ENCODE assay signal across 9 mouse cellular contexts in genomic region chr7:37566019-37566418, GRCm38 (mm10).
DNase-seq lines count a peak whose midpoint lies in the region; ATAC-seq lines count a peak whose summit lies in the region.
"Had no signal": no experiment of that assay in that cellular context is flagged by ENCODE, and none has a peak within 500 bp of the region (broad histone marks: within the 10 kb centered on the region; RNA-seq: fewer than 3 reads in every experiment).

No protein-coding gene starts in this region.

- 0 out of 2 replicates have a peak overlapping the region, but pooled peaks have one; percentile 1 for H3K4me2 ChIP-seq in embryonic facial prominence, embryonic 15.5 days (replicated peaks)
- peak overlapping the region; percentile 34 for H3K4me2 ChIP-seq in neural tube, embryonic 15.5 days

- DNase-seq in kidney, postnatal 10 days: peak; percentile 26
- DNase-seq in kidney, postnatal 14 days: no peak
- DNase-seq in limb, embryonic 10.5 days (ENCODE audit: low spot score): peak; percentile 40
- DNase-seq in thymus, adult 18-20 months: no peak
- DNase-seq in left cerebral cortex, postnatal 25 days (ENCODE audit: low spot score in 2 of 2): no peak
- DNase-seq: thymus, postnatal 36 days had no signal

- no peaks in the 10 kb centered on the region for H3K36me3 ChIP-seq in embryonic facial prominence, embryonic 15.5 days
- no peaks in the 10 kb centered on the region for H3K36me3 ChIP-seq in limb, embryonic 10.5 days
- no peaks in the 10 kb centered on the region for H3K36me3 ChIP-seq in neural tube, embryonic 15.5 days

- peaks cover 28% of the 10 kb centered on the region for H3K4me1 ChIP-seq in embryonic facial prominence, embryonic 15.5 days
- H3K4me1 ChIP-seq in limb, embryonic 10.5 days: peaks cover 61% of the 10 kb centered on the region
- peaks cover 59% of the 10 kb centered on the region for H3K4me1 ChIP-seq in neural tube, embryonic 15.5 days

- intact Hi-C loops in left cerebral cortex, postnatal 25 days (cut with DNase I): no loop called here

- no peaks in the 10 kb centered on the region for H3K9me3 ChIP-seq in embryonic facial prominence, embryonic 15.5 days (replicated peaks)
- no peaks in the 10 kb centered on the region for H3K9me3 ChIP-seq in limb, embryonic 10.5 days (replicated peaks)
- no peaks in the 10 kb centered on the region for H3K9me3 ChIP-seq in neural tube, embryonic 15.5 days (replicated peaks)

- 10% methylated on average over 9 of the region's 9 CpGs for WGBS in embryonic facial prominence, embryonic 15.5 days
- WGBS in limb, embryonic 10.5 days: 24% methylated on average over 9 of the region's 9 CpGs
- 8% methylated on average over 9 of the region's 9 CpGs for WGBS in neural tube, embryonic 15.5 days

- H3K27ac ChIP-seq in embryonic facial prominence, embryonic 15.5 days (replicated peaks): no peak overlapping the region
- H3K27ac ChIP-seq in limb, embryonic 10.5 days: no peak overlapping the region
- H3K27ac ChIP-seq in neural tube, embryonic 15.5 days (replicated peaks): peak overlapping the region; percentile 54; the same call in 1 of the 2 replicates

- no peak overlapping the region for H3K9ac ChIP-seq in embryonic facial prominence, embryonic 15.5 days
- no peak overlapping the region for H3K9ac ChIP-seq in neural tube, embryonic 15.5 days (replicated peaks)

- no peak overlapping the region for H3K4me3 ChIP-seq in embryonic facial prominence, embryonic 15.5 days (replicated peaks)
- H3K4me3 ChIP-seq in limb, embryonic 10.5 days: no peak overlapping the region
- no peak overlapping the region for H3K4me3 ChIP-seq in neural tube, embryonic 15.5 days (replicated peaks)

- no peak for ATAC-seq in embryonic facial prominence, embryonic 15.5 days (ENCODE audit: insufficient number of reproducible peaks, low FRiP score, low TSS enrichment, low read depth)
- ATAC-seq in neural tube, embryonic 15.5 days (ENCODE audit: low FRiP score): peak; percentile 11; the same call in 1 of the 2 replicates
- ATAC-seq in erythroid progenitor cell, adult 5-6 weeks (replicated peaks; ENCODE audit: low FRiP score, poor library complexity, severe bottlenecking): no peak

- H3K27me3 ChIP-seq in embryonic facial prominence, embryonic 15.5 days: no peaks in the 10 kb centered on the region
- peaks cover 31% of the 10 kb centered on the region; the same call in 1 of the 2 replicates for H3K27me3 ChIP-seq in limb, embryonic 10.5 days (ENCODE audit: low read depth, poor library complexity, severe bottlenecking)
- no peaks in the 10 kb centered on the region for H3K27me3 ChIP-seq in neural tube, embryonic 15.5 days (replicated peaks)

Comparison
In these comparisons a context has a peak if more than half of its experiments do, and no peak if none do; other contexts are left out.
1. DNase-seq: peak in kidney, postnatal 10 days (single experiment) and limb, embryonic 10.5 days (single experiment); none in kidney, postnatal 14 days (single experiment), thymus, adult 18-20 months (0 of 2) and left cerebral cortex, postnatal 25 days (0 of 2).